Mouse (Mus musculus) MEL (cell line): ENCODE data around the gene Ankrd34a. TPM values are rescaled to one million over a fixed set of nuclear protein-coding genes. Genes with fewer than 3 reads are reported as not detected.
A peak's percentile ranks its signal among the peaks of the same experiment; 100 is the strongest.

Experiments used
- DNase-seq: peaks from one replicate; pipeline ENCODE4 v3.0.0; 2011; ENCODE audit warnings: low read depth, low spot score
- H3K27ac ChIP-seq: 2 replicates; pipeline ENCODE4 v1.5.1; 2012; ENCODE audit warnings: low read depth, mild to moderate bottlenecking, control low read depth, low read length, moderate library complexity; ENCODE audit not compliant: control insufficient read depth
- H3K27me3 ChIP-seq, 2 experiments: fragments of 150-350 bp in 1 of 2; sonication (generic) in 1 of 2; 2 replicates each; pipeline ENCODE4 v1.6.1; 2012; ENCODE audit warnings: low read length in 2 of 2, mild to moderate bottlenecking in 2 of 2, improper control_type of control experiment in 1 of 2, moderate library complexity in 1 of 2; ENCODE audit not compliant: insufficient read depth in 2 of 2, control insufficient read depth in 1 of 2
- H3K36me3 ChIP-seq, 2 experiments: 2 replicates each; pipeline ENCODE4 v1.6.1; 2012 to 2014; ENCODE audit warnings: low read length in 2 of 2, improper control_type of control experiment in 1 of 2, inconsistent platforms in 1 of 2, mild to moderate bottlenecking in 1 of 2; ENCODE audit not compliant: insufficient read depth in 2 of 2, control insufficient read depth in 1 of 2
- H3K4me1 ChIP-seq, 2 experiments: fragments of 150-350 bp in 1 of 2; sonication (generic) in 1 of 2; 2 replicates each; pipeline ENCODE4 v1.6.1; 2012; ENCODE audit warnings: low read length in 2 of 2, improper control_type of control experiment in 1 of 2, mild to moderate bottlenecking in 1 of 2; ENCODE audit not compliant: insufficient read depth in 2 of 2, control insufficient read depth in 1 of 2
- H3K4me3 ChIP-seq, 2 experiments: fragments of 150-350 bp in 1 of 2; sonication (generic) in 1 of 2; 2 replicates each; pipeline ENCODE4 v1.5.1; 2012; ENCODE audit warnings: low read depth in 2 of 2, low read length in 2 of 2, mild to moderate bottlenecking in 2 of 2, moderate library complexity in 2 of 2, control low read depth in 1 of 2, improper control_type of control experiment in 1 of 2; ENCODE audit not compliant: control insufficient read depth in 1 of 2, insufficient read depth in 1 of 2
- H3K79me2 ChIP-seq: 2 replicates; pipeline ENCODE4 v1.6.1; 2012; ENCODE audit warnings: mild to moderate bottlenecking, low read length, moderate library complexity; ENCODE audit not compliant: control insufficient read depth, poor library complexity, insufficient read depth
- H3K9ac ChIP-seq: 2 replicates; pipeline ENCODE4 v1.6.1; 2012; ENCODE audit warnings: low read depth, mild to moderate bottlenecking, control low read depth, low read length, moderate library complexity; ENCODE audit not compliant: control insufficient read depth, poor library complexity, severe bottlenecking
- H3K9me3 ChIP-seq: fragments of 150-350 bp; sonication (generic); replicated peaks from 2 replicates; pipeline ENCODE4 v1.6.1; 2012; ENCODE audit warnings: mild to moderate bottlenecking, low read length, improper control_type of control experiment, moderate library complexity; ENCODE audit not compliant: insufficient read depth
- CTCF ChIP-seq, 3 experiments: IDR thresholded peaks in 2 of 3; conservative IDR thresholded peaks in 1 of 3; 2 replicates each; pipeline ENCODE4 v1.5.1; 2011 to 2012; ENCODE audit warnings: low read length in 3 of 3, low read depth in 2 of 3, mild to moderate bottlenecking in 2 of 3, improper control_type of control experiment in 1 of 3, inconsistent platforms in 1 of 3, mixed read lengths in 1 of 3, moderate library complexity in 1 of 3; ENCODE audit not compliant: control insufficient read depth in 1 of 3, insufficient read depth in 1 of 3, poor library complexity in 1 of 3, severe bottlenecking in 1 of 3
- GATA1 ChIP-seq: IDR thresholded peaks from 2 replicates; pipeline ENCODE4 v1.6.1; 2011; ENCODE audit warnings: low read depth, low read length, improper control_type of control experiment
- JUND ChIP-seq: IDR thresholded peaks from 2 replicates; pipeline ENCODE4 v1.6.1; 2011; ENCODE audit warnings: low read depth, mild to moderate bottlenecking, improper control_type of control experiment, low read length
- KAT2A ChIP-seq: conservative IDR thresholded peaks from 2 replicates; pipeline ENCODE4 v1.6.1; 2012; ENCODE audit warnings: low read depth, low read length, improper control_type of control experiment, inconsistent platforms
- MAFK ChIP-seq: IDR thresholded peaks from 2 replicates; pipeline ENCODE4 v1.6.1; 2011; ENCODE audit warnings: low read depth, mild to moderate bottlenecking, low read length, improper control_type of control experiment, borderline replicate concordance
- MEF2A ChIP-seq: IDR thresholded peaks from 2 replicates; pipeline ENCODE4 v1.6.1; 2014; ENCODE audit warnings: low read depth, mild to moderate bottlenecking, inconsistent platforms, low read length, improper control_type of control experiment; ENCODE audit not compliant: poor library complexity, insufficient replicate concordance, severe bottlenecking; ENCODE audit errors: extremely low read depth
- POLR2AphosphoS2 ChIP-seq: IDR thresholded peaks from 2 replicates; pipeline ENCODE4 v1.6.1; 2011; ENCODE audit warnings: low read length, improper control_type of control experiment
- RCOR1 ChIP-seq: IDR thresholded peaks from 2 replicates; pipeline ENCODE4 v1.6.1; 2012; ENCODE audit warnings: low read depth, mild to moderate bottlenecking, inconsistent platforms, low read length, improper control_type of control experiment
- SIN3A ChIP-seq: IDR thresholded peaks from 2 replicates; pipeline ENCODE4 v1.6.1; 2012; ENCODE audit warnings: low read length, improper control_type of control experiment, inconsistent platforms
- SMC3 ChIP-seq: IDR thresholded peaks from 2 replicates; pipeline ENCODE4 v1.6.1; 2011; ENCODE audit warnings: low read depth, low read length, improper control_type of control experiment
- TBP ChIP-seq: IDR thresholded peaks from 2 replicates; pipeline ENCODE4 v1.8.0; 2011; ENCODE audit warnings: low read depth, low read length, improper control_type of control experiment
- USF1 ChIP-seq: IDR thresholded peaks from 2 replicates; pipeline ENCODE4 v1.6.1; 2014; ENCODE audit warnings: low read depth, mild to moderate bottlenecking, inconsistent platforms, low read length, improper control_type of control experiment, moderate library complexity
- ZKSCAN1 ChIP-seq: IDR thresholded peaks from 2 replicates; pipeline ENCODE4 v1.6.1; 2012; ENCODE audit warnings: low read depth, mild to moderate bottlenecking, inconsistent platforms, low read length, improper control_type of control experiment, moderate library complexity
- polyA plus RNA-seq, 2 experiments: library from polyadenylated mRNA; stranded (reverse) in 1 of 2; unstranded in 1 of 2; fragments of >175 nt in 1 of 2; fragments of >200 nt in 1 of 2; gene quantifications; 2 replicates each; pipeline versions ENCODE4 v1.2.1 to v1.2.4; 2012; ENCODE audit warnings: low replicate concordance in 2 of 2, low read depth in 1 of 2; ENCODE audit not compliant: insufficient read length in 2 of 2, insufficient read depth in 1 of 2, missing spikeins in 1 of 2
- total RNA-seq: library from RNA; depleted of rRNA; stranded (reverse); fragments of 300-350 nt; gene quantifications from 2 replicates; pipeline ENCODE4 v1.2.3, GENCODE M21; 2012

Gene Ankrd34a
- total and polyA plus RNA-seq, 3 experiments, result 0.15 to 0.78 TPM; not detected in 1

- TF ChIP-seq USF1 (no peak), JUND (no peak), POLR2AphosphoS2 (no peak)
Observed at GRCm38 (mm10) chr3:96547389-96547960, 49.0 kb upstream of the Ankrd34a start (continued).

- Histone ChIP-seq H3K9me3 (no peaks in the 10 kb centered on the region), H3K4me3 (no peak overlapping the region), H3K27me3 (no peaks in the 10 kb centered on the region), H3K4me1 (peaks cover 13 to 21% of the 10 kb centered on the region in 2 experiments), H3K36me3 (peaks cover 0 to 15% of the 10 kb centered on the region in 2 experiments; a peak in 2 of 4 replicates), H3K27ac (no peak overlapping the region), H3K79me2 (no peaks in the 10 kb centered on the region)
- DNase-seq, result no peak
- TF ChIP-seq TBP (peak; percentile 57; the same call in 1 of the 2 replicates), SMC3 (no peak)
- TF ChIP-seq, all 39 proteins: peak for 1
- no peak overlapping the region for H3K9ac ChIP-seq
Observed at GRCm38 (mm10) chr3:96548824-96549223, 47.6 kb upstream of the Ankrd34a start.

- Histone ChIP-seq H3K79me2 (no peaks in the 10 kb centered on the region), H3K4me1 (peaks cover 16 to 26% of the 10 kb centered on the region in 2 experiments), H3K9me3 (no peaks in the 10 kb centered on the region), H3K27me3 (no peaks in the 10 kb centered on the region), H3K36me3 (peaks cover 0 to 20% of the 10 kb centered on the region in 2 experiments; a peak in 2 of 4 replicates), H3K4me3 (no peak overlapping the region), H3K27ac (no peak overlapping the region), H3K9ac (no peak overlapping the region)
- DNase-seq, result no peak
- no peak for TF ChIP-seq CTCF (IDR thresholded peaks at IDR 0.05 in 2 of 3, conservative IDR thresholded peaks at IDR 0.05 in 1 of 3; ENCODE audit: control insufficient read depth in 1 of 3, insufficient read depth in 1 of 3, low read depth in 2 of 3, low read length in 3 of 3, poor library complexity in 1 of 3, severe bottlenecking in 1 of 3)
- TF ChIP-seq JUND, result no peak
- no peak for TF ChIP-seq MAFK
- no peak for TF ChIP-seq RCOR1
- TF ChIP-seq KAT2A, result no peak
- TF ChIP-seq ZKSCAN1, result no peak
- TF ChIP-seq SMC3, result no peak
Observed at GRCm38 (mm10) chr3:96549346-96549745, 47.1 kb upstream of the Ankrd34a start.

- Histone ChIP-seq H3K9ac (peak overlapping the region; percentile 53), H3K4me3 (peak overlapping the region; percentile 27 to 50)
- TF ChIP-seq MEF2A (no peak), ZKSCAN1 (no peak), CTCF (IDR thresholded peaks at IDR 0.05 in 2 of 3, conservative IDR thresholded peaks at IDR 0.05 in 1 of 3; ENCODE audit: control insufficient read depth in 1 of 3, insufficient read depth in 1 of 3, low read depth in 2 of 3, low read length in 3 of 3, poor library complexity in 1 of 3, severe bottlenecking in 1 of 3) (peak in 1 of 3 experiments; percentile 65; a peak in 2 of 6 replicates), SIN3A (no peak), GATA1 (peak; percentile 38)
Observed at GRCm38 (mm10) chr3:96551203-96551602, 45.2 kb upstream of the Ankrd34a start.

More at GRCm38 (mm10) chr3:96551203-96551602, 45.2 kb upstream of the Ankrd34a start:
- H3K27me3 ChIP-seq, result no peaks in the 10 kb centered on the region
- peak; percentile 94 for DNase-seq
- H3K27ac ChIP-seq, result peak overlapping the region; percentile 6
- peaks cover 0 to 31% of the 10 kb centered on the region in 2 experiments; a peak in 2 of 4 replicates for H3K36me3 ChIP-seq
- peaks cover 23 to 40% of the 10 kb centered on the region in 2 experiments for H3K4me1 ChIP-seq
- no peaks in the 10 kb centered on the region for H3K9me3 ChIP-seq
- no peaks in the 10 kb centered on the region for H3K79me2 ChIP-seq
